Mouse (Mus musculus): Measurements from ENCODE around the gene Coq2.

- no peak for TF ChIP-seq E2F4 (IDR thresholded peaks at IDR 0.05; ENCODE audit: borderline replicate concordance, low read depth, low read length)
- no peak for TF ChIP-seq ZMIZ1 (IDR thresholded peaks at IDR 0.05; ENCODE audit: low read depth, low read length)
- TF ChIP-seq EP300 (IDR thresholded peaks at IDR 0.05; ENCODE audit: low read depth in 1 of 2, low read length in 2 of 2): no peak
- no peak for TF ChIP-seq CTCF (IDR thresholded peaks at IDR 0.05 in 2 of 3, conservative IDR thresholded peaks at IDR 0.05 in 1 of 3; ENCODE audit: control insufficient read depth in 1 of 3, insufficient read depth in 1 of 3, low read depth in 2 of 3, low read length in 3 of 3, poor library complexity in 1 of 3, severe bottlenecking in 1 of 3)
- TF ChIP-seq KAT2A (conservative IDR thresholded peaks at IDR 0.05; ENCODE audit: low read depth, low read length): no peak
- no peak for TF ChIP-seq POLR2A (IDR thresholded peaks at IDR 0.05; ENCODE audit: control insufficient read depth in 1 of 2, insufficient read depth in 1 of 2, low read depth in 1 of 2, low read length in 2 of 2, poor library complexity in 1 of 2)
- no peak for TF ChIP-seq NRF1 (IDR thresholded peaks at IDR 0.05; ENCODE audit: insufficient read depth, low read depth, low read length, poor library complexity, severe bottlenecking)
- no peak for TF ChIP-seq JUND (IDR thresholded peaks at IDR 0.05; ENCODE audit: low read depth, low read length)
- no peak for TF ChIP-seq POLR2AphosphoS2 (IDR thresholded peaks at IDR 0.05; ENCODE audit: low read length)
- no peak for TF ChIP-seq ZC3H11A (IDR thresholded peaks at IDR 0.05; ENCODE audit: low read depth, low read length)
- no peak for TF ChIP-seq MYC (IDR thresholded peaks at IDR 0.05; ENCODE audit: low read depth, low read length)
These were observed 2.5 kb downstream of the Coq2 start for GRCm38 (mm10) chr5:100672403-100672802.
